Mouse (Mus musculus) ES-E14 (cell line): Measurements from ENCODE around the gene Asb16. TPM values are rescaled to one million over a fixed set of nuclear protein-coding genes. Genes with fewer than 3 reads are reported as not detected.

Source experiments
- DNase-seq: peaks from one replicate; pipeline ENCODE4 v3.0.0-alpha.2; 2013; ENCODE audit warnings: low read depth, low spot score
- H3K27ac ChIP-seq: 2 replicates; pipeline ENCODE4 v1.5.1; 2012; ENCODE audit warnings: low read depth, mild to moderate bottlenecking, low read length, moderate library complexity, mixed read lengths; ENCODE audit not compliant: poor library complexity, insufficient read depth, severe bottlenecking
- H3K36me3 ChIP-seq: 2 replicates; pipeline ENCODE4 v1.6.1; 2012; ENCODE audit warnings: mild to moderate bottlenecking, low read length, moderate library complexity, mixed read lengths; ENCODE audit not compliant: control insufficient read depth, poor library complexity, insufficient read depth, severe bottlenecking
- H3K4me1 ChIP-seq, 2 experiments: fragments of 150-350 bp in 1 of 2; sonication (generic) in 1 of 2; 2 replicates each; pipeline ENCODE4 v1.6.1; 2012; ENCODE audit warnings: low read length in 2 of 2, mild to moderate bottlenecking in 1 of 2, mixed read lengths in 1 of 2; ENCODE audit not compliant: control insufficient read depth in 2 of 2, insufficient read depth in 2 of 2, poor library complexity in 1 of 2
- H3K4me3 ChIP-seq, 2 experiments: fragments of 150-350 bp in 1 of 2; sonication (generic) in 1 of 2; 2 replicates each; pipeline ENCODE4 v1.5.1; 2012; ENCODE audit warnings: low read length in 2 of 2, low read depth in 1 of 2, mild to moderate bottlenecking in 1 of 2, mixed read lengths in 1 of 2; ENCODE audit not compliant: insufficient read depth in 1 of 2, poor library complexity in 1 of 2, severe bottlenecking in 1 of 2
- H3K9ac ChIP-seq: 2 replicates; pipeline ENCODE4 v1.6.1; 2012; ENCODE audit warnings: low read depth, mild to moderate bottlenecking, low read length, mixed read lengths; ENCODE audit not compliant: poor library complexity, insufficient read depth, severe bottlenecking
- H3K9me3 ChIP-seq: fragments of 150-350 bp; sonication (generic); 2 replicates; pipeline ENCODE4 v1.6.1; 2012; ENCODE audit warnings: low read depth, mild to moderate bottlenecking, low read length; ENCODE audit not compliant: control insufficient read depth, insufficient read depth
- CHD2 ChIP-seq: IDR thresholded peaks from 2 replicates; pipeline ENCODE4 v1.6.1; 2014; ENCODE audit warnings: mild to moderate bottlenecking, low read depth, low read length, inconsistent platforms
- HCFC1 ChIP-seq: IDR thresholded peaks from 2 replicates; pipeline ENCODE4 v1.6.1; 2012; ENCODE audit warnings: low read length, inconsistent platforms, borderline replicate concordance; ENCODE audit not compliant: insufficient read depth
- MAFK ChIP-seq: IDR thresholded peaks from 2 replicates; pipeline ENCODE4 v1.6.1; 2014; ENCODE audit warnings: mild to moderate bottlenecking, low read depth, low read length, inconsistent platforms; ENCODE audit not compliant: insufficient read depth
- ZC3H11A ChIP-seq: IDR thresholded peaks from 2 replicates; pipeline ENCODE4 v1.6.1; 2012; ENCODE audit warnings: low read depth, mild to moderate bottlenecking, inconsistent platforms, low read length, borderline replicate concordance
- ZNF384 ChIP-seq: IDR thresholded peaks from 2 replicates; pipeline ENCODE4 v1.6.1; 2012; ENCODE audit warnings: low read depth, low read length, inconsistent platforms
- in situ Hi-C, 2 experiments: fragments of 600-800 bp; cut with MboI; formaldehyde crosslinking; loops; one replicate each; pipeline ENCODE4 v1.15.1; 2025; ENCODE audit warnings: low sequenced_read_pairs in 2 of 2, inconsistent platforms in 1 of 2; ENCODE audit not compliant: unreplicated experiment in 2 of 2
- total RNA-seq: library from RNA; depleted of rRNA; stranded (reverse); fragments of 300-350 nt; gene quantifications from 2 replicates; pipeline ENCODE4 v1.2.3, GENCODE M21; 2012

The Asb16 gene
- total RNA-seq, 1 experiment = 0.98 TPM

DNA sequence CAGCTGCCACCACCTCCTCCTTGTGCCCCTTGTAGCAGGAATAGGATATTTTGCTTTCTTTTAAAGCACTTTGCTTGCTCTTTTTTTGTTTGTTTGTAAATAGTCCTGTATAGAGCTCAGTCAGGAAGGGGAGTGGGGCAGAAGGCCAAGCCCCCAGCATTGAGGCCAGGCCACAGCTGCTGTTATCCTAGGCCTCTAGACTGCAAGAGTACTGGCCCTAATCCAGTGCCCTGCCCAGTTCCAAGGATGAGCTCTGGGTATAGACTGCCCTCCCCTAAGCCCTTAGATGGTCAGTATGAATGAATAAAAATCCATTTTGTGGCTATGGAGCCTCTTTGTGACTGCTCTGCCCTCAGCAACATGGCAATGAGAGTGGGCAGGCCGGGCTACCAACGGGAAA lies 20.4 kb downstream of the Asb16 start:
- Histone ChIP-seq H3K4me3 (no peak overlapping the region), H3K36me3 (peaks cover 42% of the 10 kb centered on the region), H3K9me3 (no peaks in the 10 kb centered on the region), H3K9ac (no peak overlapping the region), H3K27ac (no peak overlapping the region), H3K4me1 (peaks cover 0 to 13% of the 10 kb centered on the region in 2 experiments; a peak in 1 of 4 replicates)
- in situ Hi-C loops = no loop called here
- TF ChIP-seq ZC3H11A (no peak), ZNF384 (no peak), CHD2 (no peak), MAFK (no peak), HCFC1 (no peak)
- DNase-seq = no peak

DNA sequence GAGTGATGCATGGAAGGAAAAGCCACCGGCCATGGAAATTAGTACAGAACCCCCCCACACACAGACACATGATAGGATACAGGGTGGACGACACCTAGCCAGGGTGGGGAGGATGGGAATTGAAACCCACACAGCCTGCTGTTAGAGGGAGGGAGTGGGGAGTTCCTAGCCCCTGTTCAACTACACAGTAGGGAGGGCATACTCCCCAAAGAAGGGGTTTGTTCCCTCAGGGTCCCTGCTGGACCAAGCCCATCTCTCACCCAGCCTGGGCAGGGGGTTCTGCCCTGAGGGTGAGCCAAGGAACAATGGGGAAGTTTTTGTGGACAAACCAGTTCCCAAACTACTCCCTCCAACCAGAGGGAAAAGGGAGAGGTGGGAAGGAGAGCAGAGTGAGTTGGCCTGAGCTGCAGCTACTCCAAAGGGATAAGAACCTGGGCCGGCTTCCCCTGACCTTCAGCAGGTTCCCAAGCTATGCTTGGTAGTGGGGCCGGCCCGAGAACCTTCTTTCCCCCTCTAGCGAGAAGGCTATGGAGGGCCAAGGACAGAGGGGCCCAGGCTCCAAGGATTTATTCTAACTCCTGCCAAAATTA lies 21.1 kb downstream of the Asb16 start:
- in situ Hi-C loops = loop anchor here in 1 of 2 experiments (5.0 kb wide), 1 partner anchor 123 kb away; no protein-coding TSS in a partner anchor
- Histone ChIP-seq H3K9ac (peak overlapping the region; percentile 19; the same call in 1 of the 2 replicates), H3K9me3 (no peaks in the 10 kb centered on the region), H3K27ac (no peak overlapping the region), H3K4me1 (peaks cover 2 to 17% of the 10 kb centered on the region in 2 experiments; a peak in 1 of 4 replicates), H3K4me3 (no peak overlapping the region), H3K36me3 (peaks cover 48% of the 10 kb centered on the region)
- TF ChIP-seq CHD2 = no peak
- no peak for TF ChIP-seq HCFC1
- no peak for TF ChIP-seq ZC3H11A
- no peak for TF ChIP-seq ZNF384
- TF ChIP-seq MAFK = no peak
- DNase-seq = no peak

DNA sequence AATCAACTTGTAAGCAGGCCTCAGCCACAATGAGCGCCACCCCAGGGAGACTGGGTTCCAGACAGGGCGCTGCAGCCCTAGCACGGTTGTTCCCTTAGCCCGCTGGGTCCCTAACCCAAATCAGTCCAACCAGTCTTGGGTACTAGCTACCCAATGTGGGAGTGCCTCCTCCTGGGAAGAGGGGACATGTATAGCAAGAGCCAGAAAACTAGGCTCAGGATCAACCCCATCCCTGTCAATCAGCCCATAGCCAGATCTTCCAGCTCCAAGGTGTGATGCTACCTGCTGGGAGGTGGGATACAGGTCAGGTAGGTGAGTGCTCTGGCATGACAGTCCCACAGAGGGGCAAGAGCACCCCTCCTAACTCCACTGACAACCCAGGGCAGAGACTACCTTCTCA lies 21.6 kb downstream of the Asb16 start:
- in situ Hi-C loops = loop anchor here in 1 of 2 experiments (5.0 kb wide), 1 partner anchor 122 kb away; no protein-coding TSS in a partner anchor
- DNase-seq = no peak
- H3K4me3 ChIP-seq = no peak overlapping the region
- peaks cover 52% of the 10 kb centered on the region for H3K36me3 ChIP-seq
- no peak for TF ChIP-seq HCFC1
- TF ChIP-seq ZC3H11A = no peak
- TF ChIP-seq MAFK = no peak
- no peak for TF ChIP-seq ZNF384
- TF ChIP-seq CHD2 = no peak
- H3K9ac ChIP-seq = peak overlapping the region; percentile 19; the same call in 1 of the 2 replicates
- no peak overlapping the region; the same call in 1 of the 2 replicates for H3K27ac ChIP-seq
- no peaks in the 10 kb centered on the region for H3K9me3 ChIP-seq
- peaks cover 5 to 20% of the 10 kb centered on the region in 2 experiments; a peak in 1 of 4 replicates for H3K4me1 ChIP-seq

DNA sequence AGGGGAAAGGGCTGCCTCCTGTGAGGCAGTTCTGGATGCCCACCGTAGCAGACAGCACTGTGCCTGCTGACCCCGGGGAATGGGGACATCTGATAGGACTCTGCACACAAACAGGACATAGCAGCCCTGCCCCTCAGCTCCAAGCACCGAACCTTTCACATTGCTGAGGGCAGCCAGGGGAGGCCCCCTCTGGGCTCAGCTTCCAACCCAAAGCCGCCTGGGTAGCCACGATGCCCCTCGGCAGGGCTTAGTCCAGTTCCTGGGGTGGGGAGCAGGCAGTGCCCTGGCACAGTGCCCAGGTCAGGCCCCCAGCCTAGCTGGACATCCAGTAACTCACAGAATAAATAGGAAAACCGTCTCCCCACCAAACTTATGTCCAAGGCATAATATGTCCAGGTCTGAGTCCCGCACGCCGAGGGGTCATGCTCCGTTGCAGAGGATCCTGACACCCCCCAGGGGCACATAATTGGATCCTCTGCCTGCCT lies 22.6 kb downstream of the Asb16 start:
- in situ Hi-C loops = loop anchor here in 1 of 2 experiments (5.0 kb wide), 1 partner anchor 121 kb away; no protein-coding TSS in a partner anchor
- DNase-seq = no peak
- Histone ChIP-seq H3K9ac (no peak overlapping the region), H3K4me3 (no peak overlapping the region), H3K4me1 (peaks cover 5 to 20% of the 10 kb centered on the region in 2 experiments; a peak in 1 of 4 replicates), H3K9me3 (no peaks in the 10 kb centered on the region), H3K36me3 (peaks cover 52% of the 10 kb centered on the region), H3K27ac (no peak overlapping the region)
- no peak for TF ChIP-seq ZNF384
- TF ChIP-seq MAFK = no peak
- no peak for TF ChIP-seq HCFC1

DNA sequence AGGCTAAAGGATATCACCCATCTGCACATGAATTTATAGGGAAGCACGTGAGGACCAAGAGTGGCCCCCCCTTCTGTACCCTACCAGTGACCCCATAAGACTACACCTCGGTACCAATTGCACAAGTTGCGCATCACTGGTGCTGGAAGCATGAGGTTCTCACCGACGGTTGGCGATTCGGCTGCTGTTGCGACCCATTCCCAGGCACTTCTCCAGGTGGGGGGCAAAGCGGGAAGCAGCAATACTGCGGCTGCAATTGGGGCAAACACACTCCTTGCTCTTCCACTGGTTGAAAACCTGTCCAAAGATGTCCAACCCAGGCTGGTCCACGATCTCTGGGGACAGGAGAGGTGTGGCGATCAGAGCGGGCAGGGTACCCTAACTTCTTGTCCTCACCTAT lies 25.4 kb downstream of the Asb16 start:
- Histone ChIP-seq H3K27ac (no peak overlapping the region; the same call in 1 of the 2 replicates), H3K9me3 (no peaks in the 10 kb centered on the region), H3K36me3 (peaks cover 41% of the 10 kb centered on the region), H3K9ac (no peak overlapping the region), H3K4me1 (peaks cover 8 to 21% of the 10 kb centered on the region in 2 experiments; a peak in 3 of 4 replicates), H3K4me3 (no peak overlapping the region)
- TF ChIP-seq ZC3H11A (no peak), HCFC1 (no peak), MAFK (no peak), ZNF384 (no peak), CHD2 (no peak)
- in situ Hi-C loops = loop anchor here in 1 of 2 experiments (5.0 kb wide), 1 partner anchor 118 kb away; no protein-coding TSS in a partner anchor
- no peak for DNase-seq
